Mouse (Mus musculus): ENCODE data around the gene Rprd1b. TPM values are rescaled to one million over a fixed set of nuclear protein-coding genes. Genes with fewer than 3 reads are reported as not detected.

The Rprd1b gene
- total RNA-seq, 2 experiments from 2014 or later, result 37.3 to 39.1 TPM

GRCm38 (mm10) chr2:158106947-158107587 lies 78.8 kb downstream of the Rprd1b start:
- DNase-seq (ENCODE audit: extremely low spot score in 1 of 2, low spot score in 2 of 2), result peak in 1 of 2 experiments; percentile 68
- intact Hi-C loops (cut with DNase I), result loop anchor here (5.0 kb wide), 1 partner anchor 35 kb away; no protein-coding TSS in a partner anchor

- intact Hi-C loops (cut with DNase I), result loop anchor here (5.0 kb wide), 1 partner anchor 33 kb away; no protein-coding TSS in a partner anchor
- DNase-seq (ENCODE audit: extremely low spot score in 1 of 2, low spot score in 2 of 2), result no peak
These were observed 81.2 kb downstream of the Rprd1b start for GRCm38 (mm10) chr2:158109516-158109915.

DNA sequence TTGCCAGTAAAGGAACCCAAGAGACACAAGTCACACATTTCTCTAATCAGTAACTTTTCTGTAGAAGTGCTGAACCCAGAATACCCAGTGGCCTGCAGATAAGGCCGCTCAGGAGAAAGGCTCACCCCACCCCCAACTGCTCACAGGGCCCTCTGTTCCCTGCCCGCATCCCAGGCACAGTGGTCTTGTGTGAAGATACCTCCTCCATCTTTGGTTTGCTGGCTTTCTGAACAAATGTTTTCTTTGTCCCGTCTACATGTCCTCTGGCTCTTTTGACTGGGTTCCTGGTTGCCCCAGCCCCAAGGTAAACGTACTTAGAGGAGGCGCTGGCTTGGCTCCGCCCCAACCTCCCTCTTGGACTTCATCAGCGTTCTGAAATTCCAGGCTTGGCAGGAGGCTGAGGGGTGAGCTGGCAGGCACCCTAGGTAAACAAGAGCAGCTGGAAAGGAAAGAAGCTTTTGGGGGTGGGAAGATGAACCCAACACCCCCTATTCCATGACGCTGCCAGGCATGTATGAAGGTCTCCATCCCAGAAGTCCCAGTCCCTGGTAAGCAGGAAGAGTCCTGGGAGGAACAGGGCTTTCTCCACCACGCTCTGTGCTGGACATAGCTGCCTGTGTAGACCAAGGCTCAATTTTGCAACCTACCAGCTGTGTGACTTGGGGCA lies 85.4 kb downstream of the Rprd1b start:
- DNase-seq (ENCODE audit: extremely low spot score in 1 of 2, low spot score in 2 of 2), result peak in 1 of 2 experiments; percentile 85
- intact Hi-C loops (cut with DNase I), result no loop called here

GRCm38 (mm10) chr2:158114931-158115330 lies 86.6 kb downstream of the Rprd1b start:
- intact Hi-C loops (cut with DNase I), result no loop called here
- DNase-seq (ENCODE audit: extremely low spot score in 1 of 2, low spot score in 2 of 2), result no peak

DNA sequence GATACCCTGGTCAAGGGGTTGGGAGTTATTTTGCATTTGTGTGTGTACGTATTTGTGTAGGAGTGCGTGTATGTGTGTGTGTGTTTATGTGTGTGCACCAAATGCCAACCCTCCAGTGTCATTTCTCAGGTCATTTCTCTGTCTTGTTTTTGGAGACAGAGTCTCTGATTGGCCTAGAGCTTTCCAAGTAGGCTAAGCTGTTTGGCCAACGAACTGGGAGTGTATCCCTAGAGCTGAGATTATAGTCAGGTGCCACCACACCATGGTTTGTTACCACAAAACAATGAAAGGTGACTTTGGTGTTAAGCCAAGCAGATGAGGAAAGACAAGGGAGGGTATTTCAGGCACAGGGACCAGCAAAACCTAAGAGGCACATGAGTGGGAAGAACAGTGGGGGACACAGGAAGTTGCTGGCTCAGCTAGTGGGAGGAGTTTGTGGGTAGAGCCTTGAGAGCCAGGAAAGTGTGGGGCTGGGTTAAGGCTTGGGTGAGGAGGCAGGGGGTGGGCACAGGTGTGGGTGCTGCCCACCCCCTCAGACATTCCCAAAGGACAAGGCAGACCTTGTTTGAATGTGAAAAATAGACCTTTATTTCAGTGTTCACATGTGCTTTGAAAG lies 87.6 kb downstream of the Rprd1b start:
- intact Hi-C loops (cut with DNase I), result no loop called here
- no peak for DNase-seq (ENCODE audit: extremely low spot score in 1 of 2, low spot score in 2 of 2)

DNA sequence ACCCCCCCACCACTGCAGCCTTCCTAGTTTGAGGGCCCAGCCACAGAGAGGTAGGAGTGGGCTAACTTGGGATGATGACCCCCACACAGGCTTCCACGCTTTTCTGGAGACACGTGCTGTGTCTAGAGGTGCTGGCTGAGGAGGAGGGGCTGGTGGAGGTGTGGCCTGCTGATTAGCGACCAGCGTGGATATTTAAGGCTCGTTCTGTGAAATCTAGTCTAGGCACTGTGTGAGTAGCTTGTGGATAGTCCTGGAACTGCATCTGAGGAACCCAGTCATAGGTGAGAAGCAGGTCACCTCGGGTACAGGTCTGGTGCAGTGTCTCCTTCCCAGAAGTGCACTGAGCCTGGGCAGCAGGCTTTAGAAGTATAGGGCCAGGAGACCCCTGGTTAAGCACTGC lies 88.4 kb downstream of the Rprd1b start:
- intact Hi-C loops (cut with DNase I), result no loop called here
- no peak for DNase-seq (ENCODE audit: extremely low spot score in 1 of 2, low spot score in 2 of 2)

DNA sequence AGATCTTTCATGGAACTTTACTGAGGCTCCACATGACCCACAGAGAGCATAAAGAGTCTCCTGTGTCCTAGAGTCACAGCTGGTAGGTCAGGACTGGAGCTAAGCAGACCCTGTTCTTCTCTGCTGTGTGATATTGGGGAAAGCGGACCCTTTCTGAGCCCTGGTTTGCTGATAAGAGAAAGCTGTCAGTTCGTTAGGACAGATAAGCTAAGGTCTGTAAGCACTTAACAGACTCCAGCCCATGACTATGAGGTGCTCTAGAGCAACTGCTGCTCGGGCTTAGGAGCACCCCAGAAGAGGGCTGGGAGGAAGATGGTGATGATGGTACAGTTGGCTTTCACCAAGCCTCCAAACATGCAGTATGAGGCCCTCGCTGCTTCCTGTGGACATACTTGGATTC lies 90.8 kb downstream of the Rprd1b start:
- intact Hi-C loops (cut with DNase I), result no loop called here
- DNase-seq (ENCODE audit: extremely low spot score in 1 of 2, low spot score in 2 of 2), result no peak

GRCm38 (mm10) chr2:158120211-158120610 lies 91.9 kb downstream of the Rprd1b start:
- DNase-seq (ENCODE audit: extremely low spot score in 1 of 2, low spot score in 2 of 2), result no peak
- intact Hi-C loops (cut with DNase I), result no loop called here

- intact Hi-C loops (cut with DNase I), result no loop called here
- DNase-seq (ENCODE audit: extremely low spot score in 1 of 2, low spot score in 2 of 2), result no peak
These were observed 92.6 kb downstream of the Rprd1b start for GRCm38 (mm10) chr2:158120868-158121267.

- DNase-seq (ENCODE audit: extremely low spot score in 1 of 2, low spot score in 2 of 2), result peak in 1 of 2 experiments; percentile 76
These were observed 93.5 kb downstream of the Rprd1b start for GRCm38 (mm10) chr2:158121645-158122326.

GRCm38 (mm10) chr2:158122814-158123213 lies 94.5 kb downstream of the Rprd1b start:
- intact Hi-C loops (cut with DNase I), result no loop called here
- DNase-seq (ENCODE audit: extremely low spot score in 1 of 2, low spot score in 2 of 2), result no peak

More at GRCm38 (mm10) chr2:158121645-158122326, 93.5 kb downstream of the Rprd1b start:
- intact Hi-C loops (cut with DNase I), result no loop called here

- no peak for DNase-seq (ENCODE audit: extremely low spot score in 1 of 2, low spot score in 2 of 2)
- intact Hi-C loops (cut with DNase I), result no loop called here
These were observed 98.9 kb downstream of the Rprd1b start for GRCm38 (mm10) chr2:158127245-158127644.

DNA sequence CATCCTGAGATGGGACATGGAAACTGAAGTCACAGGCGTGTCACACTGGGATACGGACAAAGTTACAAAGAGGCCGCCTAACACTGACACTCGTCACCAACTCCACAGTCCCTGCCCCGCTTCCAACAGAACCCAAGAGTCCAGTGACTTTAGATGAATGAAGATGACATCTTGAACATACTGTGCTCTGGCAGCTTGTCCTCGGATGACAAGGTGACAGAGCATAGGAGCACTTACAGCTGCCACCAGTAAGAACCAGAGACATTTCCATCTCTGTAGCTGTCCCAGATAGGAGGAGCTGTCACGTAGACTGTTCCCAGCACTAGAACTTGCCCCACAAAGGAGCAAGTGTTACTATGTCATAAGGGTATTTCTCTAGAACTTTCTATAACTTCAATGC lies 99.6 kb downstream of the Rprd1b start:
- intact Hi-C loops (cut with DNase I), result no loop called here
- no peak for DNase-seq (ENCODE audit: extremely low spot score in 1 of 2, low spot score in 2 of 2)

DNA sequence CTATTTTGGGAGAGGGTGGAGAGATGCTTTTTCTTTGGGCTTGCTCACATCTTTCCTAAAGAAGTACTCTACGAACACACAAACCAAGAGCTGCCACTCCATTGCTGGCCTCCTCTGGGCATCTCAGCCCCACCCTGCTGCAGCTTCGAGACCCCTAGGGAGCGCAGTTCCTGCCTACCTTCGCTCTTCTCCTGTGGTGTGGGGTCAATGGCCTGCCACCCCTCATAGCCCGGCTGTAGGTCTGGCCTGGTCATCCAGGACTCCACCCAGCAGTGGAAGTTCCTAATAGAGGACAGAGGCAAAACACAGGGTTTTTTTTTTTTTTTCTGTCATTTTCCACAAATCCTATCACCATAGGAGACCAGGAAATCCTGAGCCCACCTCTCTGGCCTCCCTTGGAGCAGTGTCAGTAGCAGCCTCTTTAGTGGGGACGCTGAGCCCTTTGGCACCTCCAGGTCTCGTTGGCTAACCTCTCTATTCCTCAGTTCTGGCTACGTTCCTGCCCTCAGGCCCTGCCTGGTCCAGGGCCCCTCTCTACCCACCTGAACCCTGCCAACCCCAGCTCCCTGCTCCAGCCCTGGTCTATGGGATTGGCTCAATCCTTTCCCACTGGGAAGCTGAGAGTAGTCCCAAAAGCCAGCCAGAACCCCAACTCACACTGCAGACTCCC lies 100.3 kb downstream of the Rprd1b start:
- DNase-seq (ENCODE audit: extremely low spot score in 1 of 2, low spot score in 2 of 2), result no peak
- intact Hi-C loops (cut with DNase I), result no loop called here

DNA sequence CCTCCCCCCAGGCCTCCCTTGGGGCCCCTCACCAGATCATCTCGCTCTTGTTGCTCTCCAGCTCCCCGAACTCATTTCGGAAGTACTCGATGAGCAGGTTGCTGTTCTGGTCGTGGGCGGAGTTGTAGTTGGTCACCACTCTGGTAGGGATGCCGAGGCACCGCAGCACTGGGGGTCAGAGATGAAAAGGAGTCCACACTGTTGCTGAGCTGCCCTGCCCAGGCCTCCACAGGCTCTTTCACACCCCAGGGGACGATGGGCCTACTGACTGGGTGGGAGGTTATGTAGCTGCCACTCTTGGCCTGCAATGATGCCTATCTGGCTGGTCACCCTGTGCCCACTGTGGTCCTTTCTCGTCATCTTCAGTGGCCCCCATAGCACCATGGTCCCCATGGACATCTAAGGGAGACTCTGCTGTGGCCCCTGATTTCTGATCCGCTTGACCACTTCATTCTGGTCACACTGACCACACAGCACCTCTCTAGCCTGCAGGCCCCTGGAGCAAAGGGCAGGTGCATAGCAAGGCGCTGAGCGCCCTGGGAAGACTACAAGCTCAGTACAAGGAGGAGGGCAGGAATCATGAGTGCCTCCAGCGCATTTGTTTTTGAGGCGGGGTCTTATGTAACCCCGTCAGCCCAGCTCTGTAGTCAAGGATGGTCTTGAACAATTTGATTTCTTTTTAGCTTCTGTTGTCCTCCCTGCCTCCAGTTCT lies 101.2 kb downstream of the Rprd1b start:
- DNase-seq (ENCODE audit: extremely low spot score in 1 of 2, low spot score in 2 of 2), result no peak

DNA sequence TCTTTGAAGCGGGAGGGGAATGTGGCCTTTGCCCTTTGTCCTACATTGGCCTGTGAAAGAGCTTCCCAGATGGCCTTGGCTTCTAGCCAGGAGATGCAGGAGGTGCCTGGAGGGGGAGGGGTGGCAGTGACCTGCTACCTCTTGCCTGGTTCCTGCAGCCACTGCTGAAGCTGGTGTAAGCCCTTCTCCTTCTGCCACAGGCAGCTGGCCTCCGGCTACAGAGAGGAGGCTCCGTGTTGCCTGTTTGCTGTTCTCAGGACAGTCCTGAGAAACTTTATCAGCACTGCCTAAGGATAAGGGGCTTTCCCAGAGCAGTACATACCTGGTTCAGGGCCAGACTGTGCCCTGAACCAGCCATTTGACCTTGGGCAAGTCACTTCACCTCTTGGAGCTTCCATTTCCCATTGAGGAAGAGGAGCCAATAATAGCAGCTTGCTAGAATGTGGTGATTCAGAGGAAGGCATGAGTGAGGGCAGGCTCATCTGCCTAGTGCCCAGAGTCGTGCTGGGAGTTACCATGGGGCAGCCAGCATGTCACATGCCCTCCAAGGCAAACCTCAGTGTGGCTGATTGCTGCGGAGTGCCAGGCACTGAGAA lies 102.2 kb downstream of the Rprd1b start:
- peak in 1 of 2 experiments; percentile 87 for DNase-seq (ENCODE audit: extremely low spot score in 1 of 2, low spot score in 2 of 2)
- intact Hi-C loops (cut with DNase I), result no loop called here

More for the DNA sequence above, 101.2 kb downstream of the Rprd1b start:
- intact Hi-C loops (cut with DNase I), result no loop called here

DNA sequence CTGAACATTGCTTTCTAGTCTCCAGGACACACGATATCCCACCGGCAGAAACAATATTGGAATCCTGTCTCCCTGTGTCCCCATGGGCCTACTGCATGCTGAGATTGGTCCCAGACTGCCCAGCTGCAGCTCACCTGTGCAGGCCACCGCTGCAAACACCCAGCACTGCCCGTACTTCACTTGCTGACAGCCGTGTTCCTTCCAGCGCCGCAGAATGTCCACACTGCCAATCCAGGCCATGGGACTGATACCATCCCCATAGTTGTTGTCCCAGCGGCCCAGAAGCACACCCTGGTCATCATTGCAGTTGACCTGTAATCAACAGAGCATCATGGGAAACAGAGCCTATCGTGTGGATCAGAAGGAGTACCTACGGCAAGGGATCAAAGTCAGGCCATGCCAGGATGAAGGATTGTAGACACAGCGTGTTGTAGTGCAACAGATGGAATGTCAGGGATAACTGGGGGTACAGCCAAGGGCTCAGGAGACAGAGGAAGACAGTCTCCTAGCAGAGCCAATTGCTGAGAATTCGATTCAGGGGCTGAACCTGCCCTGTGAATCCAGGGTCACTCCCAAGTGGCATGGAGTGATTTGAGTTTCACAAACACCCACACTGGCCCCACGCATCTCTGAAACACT lies 103.0 kb downstream of the Rprd1b start:
- intact Hi-C loops (cut with DNase I), result no loop called here
- DNase-seq (ENCODE audit: extremely low spot score in 1 of 2, low spot score in 2 of 2), result no peak

DNA sequence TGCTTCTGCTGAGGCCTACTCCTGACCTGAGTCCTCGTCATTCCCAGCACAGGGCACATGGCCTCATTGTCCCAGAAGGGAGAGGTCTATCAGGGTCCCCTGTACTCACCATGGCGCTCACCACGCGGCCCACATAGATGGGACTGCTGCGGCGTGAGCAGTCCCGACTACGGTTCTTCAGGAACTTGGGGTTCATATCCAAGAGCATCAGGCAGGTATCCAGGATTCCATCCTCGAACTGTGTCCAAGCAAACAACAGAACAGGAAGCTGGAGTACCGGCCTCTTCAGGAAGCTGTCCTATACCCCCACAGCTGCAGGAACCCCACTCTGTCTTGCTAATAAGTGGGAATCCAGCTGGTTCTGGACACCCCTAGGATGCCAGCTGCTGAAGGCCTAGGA lies 104.0 kb downstream of the Rprd1b start:
- DNase-seq (ENCODE audit: extremely low spot score in 1 of 2, low spot score in 2 of 2), result no peak
- intact Hi-C loops (cut with DNase I), result no loop called here
